Mouse (Mus musculus) kidney, adult 2 months (tissue): ENCODE measurements around the gene Tnfrsf18.

Source experiments
- CTCF ChIP-seq: fragments of 200-500 bp; conservative IDR thresholded peaks from 2 replicates; pipeline ENCODE4 v1.5.1; 2011; ENCODE audit warnings: low read depth, mild to moderate bottlenecking, control low read depth, low read length, moderate library complexity, mixed read lengths; ENCODE audit not compliant: insufficient read depth, insufficient read length
- POLR2A ChIP-seq: fragments of 200-500 bp; IDR thresholded peaks from one replicate; pipeline ENCODE4 v1.6.1; 2011; ENCODE audit warnings: low read depth, low read length, control low read depth

DNA sequence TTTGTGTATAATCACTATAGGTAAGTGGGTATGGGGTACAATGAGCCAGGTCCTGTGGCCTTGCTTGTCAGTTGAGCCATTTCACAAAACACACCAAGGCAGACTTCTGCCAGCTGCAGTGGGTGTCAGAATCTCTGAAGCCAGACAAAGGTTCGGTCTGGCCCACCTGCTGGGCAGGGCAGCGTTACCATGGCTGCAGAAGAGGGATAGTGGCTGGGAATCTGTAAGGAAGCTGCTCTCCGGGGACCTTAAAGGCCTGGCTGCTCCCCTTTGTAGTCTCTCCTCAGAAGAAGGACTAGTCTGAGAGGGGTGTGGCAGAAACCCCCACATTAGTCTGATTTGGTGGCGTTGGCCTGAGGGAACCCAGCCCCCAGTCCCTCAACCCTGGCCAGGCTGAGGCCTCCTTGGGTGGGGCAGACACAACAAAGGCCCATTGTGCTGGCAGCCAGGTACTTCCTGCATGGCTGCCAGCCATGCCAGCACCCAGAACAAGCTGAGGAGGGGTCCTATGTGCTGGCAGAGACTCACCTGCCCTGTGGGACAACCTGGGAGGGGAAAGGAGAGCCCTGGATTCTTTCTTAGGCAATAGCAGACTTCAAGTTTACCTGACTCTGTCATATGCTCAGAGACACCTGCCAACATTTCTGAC is 38.0 kb downstream of the Tnfrsf18 start:
- no peak for TF ChIP-seq POLR2A
- TF ChIP-seq CTCF: no peak
